Mouse (Mus musculus) liver, postnatal 0 days (tissue): ENCODE results near the gene Abcc3. TPM values are rescaled to one million over a fixed set of nuclear protein-coding genes. Genes with fewer than 3 reads are reported as not detected.

Experiments used
- ATAC-seq: fragments of 200-750 bp; cut with Nextera tagmentation; 2 replicates; pipeline ENCODE4 v1.8.0; 2017; ENCODE audit warnings: mild to moderate bottlenecking, moderate library complexity
- DNase-seq: peaks from one replicate; pipeline ENCODE4 v3.0.0-alpha.2; 2016
- H3K27ac ChIP-seq: fragments of 300-500 bp; sonication (generic); 2 replicates; pipeline ENCODE4 v1.5.1; 2014; ENCODE audit warnings: antibody characterized with exemption, moderate library complexity, mild to moderate bottlenecking, low read depth
- H3K27me3 ChIP-seq: fragments of 300-500 bp; sonication (generic); 2 replicates; pipeline ENCODE4 v1.6.1; 2014; ENCODE audit warnings: low read length, control low read depth, mixed read lengths; ENCODE audit not compliant: insufficient read depth
- H3K36me3 ChIP-seq: fragments of 300-500 bp; sonication (generic); replicated peaks from 2 replicates; pipeline ENCODE4 v1.6.1; 2014; ENCODE audit warnings: mild to moderate bottlenecking, control low read depth, low read length, moderate library complexity, mixed read lengths; ENCODE audit not compliant: insufficient read depth
- H3K4me1 ChIP-seq: fragments of 300-500 bp; sonication (generic); 2 replicates; pipeline ENCODE4 v1.6.1; 2014; ENCODE audit warnings: antibody characterized with exemption, mild to moderate bottlenecking, control low read depth; ENCODE audit not compliant: insufficient read depth
- H3K4me2 ChIP-seq: fragments of 300-500 bp; sonication (generic); 2 replicates; pipeline ENCODE4 v1.6.1; 2014; ENCODE audit warnings: low read depth, mild to moderate bottlenecking, low read length, moderate library complexity, mixed read lengths
- H3K4me3 ChIP-seq: fragments of 300-500 bp; sonication (generic); 2 replicates; pipeline ENCODE4 v1.5.1; 2014; ENCODE audit warnings: low read depth, low read length
- H3K9ac ChIP-seq: fragments of 300-500 bp; sonication (generic); replicated peaks from 2 replicates; pipeline ENCODE4 v1.6.1; 2014; ENCODE audit warnings: mild to moderate bottlenecking, moderate library complexity
- H3K9me3 ChIP-seq: fragments of 300-500 bp; sonication (generic); 2 replicates; pipeline ENCODE4 v1.6.1; 2016; ENCODE audit warnings: mild to moderate bottlenecking, control low read depth, low read length, mixed read lengths
- CTCF ChIP-seq: sonication (generic); IDR thresholded peaks from 2 replicates; pipeline ENCODE4 v1.5.1; 2016; ENCODE audit warnings: antibody characterized with exemption, low read depth
- EP300 ChIP-seq: IDR thresholded peaks from 2 replicates; pipeline ENCODE4 v1.6.1; 2016; ENCODE audit warnings: antibody characterized with exemption, low read depth, mild to moderate bottlenecking
- WGBS: fragments of 180-500 bp; shearing (Covaris S2); extraction: QIAGEN DNeasy Blood & Tissue Kit; methylation state at CpG from one replicate; pipeline ENCODE4 v1.1.7; 2014; ENCODE audit not compliant: insufficient replicate concordance; 5-methylcytosine and 5-hydroxymethylcytosine counted together
- polyA plus RNA-seq: library from polyadenylated mRNA; unstranded; fragments of >200 nt; fragmentation: Nextera tagmentation; extraction: Ambion mirVana; gene quantifications from 2 replicates; pipeline ENCODE4 v1.2.1, GENCODE M21; 2015

Abcc3 gene
- polyA plus RNA-seq, 1 experiment from 2014 or later, result 8.3 TPM

GRCm38 (mm10) chr11:94323271-94323925 is 69.4 kb downstream of the Abcc3 start:
- H3K4me3 ChIP-seq, result no peak overlapping the region
- TF ChIP-seq EP300 (no peak), CTCF (no peak)
- 85% methylated on average over 5 of the region's 5 CpGs for WGBS
- no peak overlapping the region for H3K27ac ChIP-seq
- H3K27me3 ChIP-seq, result no peaks in the 10 kb centered on the region
- H3K4me2 ChIP-seq, result no peak overlapping the region
- peaks cover 27% of the 10 kb centered on the region for H3K4me1 ChIP-seq
- ATAC-seq, result no peak
- H3K36me3 ChIP-seq, result 0 out of 2 replicates have a peak, but pooled peaks cover 3% of the 10 kb centered on the region
- no peak overlapping the region for H3K9ac ChIP-seq
- H3K9me3 ChIP-seq, result no peaks in the 10 kb centered on the region
- no peak for DNase-seq

- H3K4me1 ChIP-seq, result peaks cover 30% of the 10 kb centered on the region
Observed at GRCm38 (mm10) chr11:94322636-94323035, 70.2 kb downstream of the Abcc3 start.

DNA sequence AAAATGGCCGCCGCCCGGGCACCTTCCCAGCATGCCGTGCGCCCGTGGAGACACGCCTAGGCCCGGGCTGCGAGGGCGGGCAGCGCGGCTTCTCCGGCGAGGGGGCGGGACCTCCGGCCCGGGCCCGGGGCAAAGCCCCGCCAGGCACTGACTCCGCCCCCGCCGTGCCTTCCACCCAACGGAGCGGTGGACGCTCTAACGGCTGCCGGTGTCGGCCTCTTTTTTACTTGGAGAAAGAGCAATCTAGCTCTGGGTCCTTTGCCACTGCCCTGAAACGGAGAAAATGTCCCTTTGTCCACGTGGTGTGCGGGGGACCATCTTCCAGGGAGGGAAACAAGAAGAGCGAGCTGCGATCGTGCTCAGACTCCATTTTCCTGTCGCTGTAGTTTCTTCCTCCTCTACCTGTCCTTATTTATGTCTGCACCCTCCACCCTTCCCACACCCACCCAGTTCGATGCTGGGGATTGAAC is 70.8 kb downstream of the Abcc3 start, which contains the start of gene Luc7l3:
Luc7l3 (minus strand) TSS at position 58 of the 470 bp plus-strand sequence.
- peak; percentile 96 for DNase-seq
- peak within 1 kb of the TSS; percentile 97 for H3K27ac ChIP-seq
- TF ChIP-seq EP300 (no peak), CTCF (no peak)
- peaks cover 35% of the 10 kb centered on the region for H3K4me1 ChIP-seq
- WGBS, result 1% methylated on average over 34 of the region's 36 CpGs
- peak; percentile 96 for ATAC-seq
- H3K4me2 ChIP-seq, result peak within 1 kb of the TSS; percentile 73
- H3K4me3 ChIP-seq, result peak within 1 kb of the TSS; percentile 96
- 0 out of 2 replicates have a peak, but pooled peaks cover 3% of the 10 kb centered on the region for H3K36me3 ChIP-seq
- no peaks in the 10 kb centered on the region for H3K9me3 ChIP-seq
- H3K9ac ChIP-seq, result peak within 1 kb of the TSS; percentile 96
- no peaks in the 10 kb centered on the region for H3K27me3 ChIP-seq

More at GRCm38 (mm10) chr11:94322636-94323035, 70.2 kb downstream of the Abcc3 start:
- Histone ChIP-seq H3K27ac (peak overlapping the region; percentile 97), H3K9ac (peak overlapping the region; percentile 96), H3K27me3 (no peaks in the 10 kb centered on the region), H3K36me3 (0 out of 2 replicates have a peak, but pooled peaks cover 3% of the 10 kb centered on the region), H3K4me2 (peak overlapping the region; percentile 73), H3K9me3 (no peaks in the 10 kb centered on the region), H3K4me3 (peak overlapping the region; percentile 96)
- ATAC-seq (no peak), DNase-seq (no peak)
- WGBS, result 41% methylated on average over 5 of the region's 5 CpGs
- no peak for TF ChIP-seq EP300
- no peak for TF ChIP-seq CTCF

GRCm38 (mm10) chr11:94320969-94321930 is 71.5 kb downstream of the Abcc3 start:
- Histone ChIP-seq H3K9me3 (no peaks in the 10 kb centered on the region), H3K4me2 (peak overlapping the region; percentile 73), H3K4me3 (peak overlapping the region; percentile 96), H3K9ac (peak overlapping the region; percentile 96), H3K27me3 (no peaks in the 10 kb centered on the region), H3K27ac (peak overlapping the region; percentile 97), H3K4me1 (peaks cover 38% of the 10 kb centered on the region), H3K36me3 (0 out of 2 replicates have a peak, but pooled peaks cover 3% of the 10 kb centered on the region)
- under 1% methylated on average over 62 of the region's 67 CpGs for WGBS
- ATAC-seq, result peak; percentile 77
- DNase-seq, result peak; percentile 76
- TF ChIP-seq EP300, result no peak
- no peak for TF ChIP-seq CTCF

DNA sequence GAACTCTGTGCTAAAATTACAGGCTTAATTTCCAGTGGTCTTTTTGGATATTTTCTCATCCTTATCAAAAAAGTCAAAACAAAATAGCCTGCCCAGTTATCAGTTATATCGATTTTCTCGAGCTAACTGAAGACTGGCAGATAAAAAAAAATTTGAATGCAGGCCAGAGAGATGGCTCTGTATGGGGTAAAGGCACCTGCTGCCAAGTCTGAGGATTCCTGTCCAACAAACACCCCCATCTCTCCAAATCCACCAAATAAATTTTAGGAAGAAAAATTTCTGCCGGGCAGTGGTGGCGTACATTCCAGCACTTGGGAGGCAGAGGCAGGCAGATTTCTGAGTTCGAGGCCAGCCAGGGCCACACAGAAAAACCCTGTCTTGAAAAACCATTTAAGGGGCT is 74.7 kb downstream of the Abcc3 start:
- H3K27me3 ChIP-seq, result no peaks in the 10 kb centered on the region
- peaks cover 7% of the 10 kb centered on the region for H3K36me3 ChIP-seq
- 58% methylated on average over 5 of the region's 5 CpGs for WGBS
- no peaks in the 10 kb centered on the region for H3K9me3 ChIP-seq
- no peak overlapping the region for H3K4me3 ChIP-seq
- peak overlapping the region; percentile 35 for H3K4me2 ChIP-seq
- ATAC-seq (no peak), DNase-seq (no peak)
- H3K9ac ChIP-seq, result no peak overlapping the region; the same call in 1 of the 2 replicates
- TF ChIP-seq CTCF (no peak), EP300 (no peak)
- peaks cover 64% of the 10 kb centered on the region for H3K4me1 ChIP-seq
- 0 out of 2 replicates have a peak overlapping the region, but pooled peaks have one; percentile 0 for H3K27ac ChIP-seq

DNA sequence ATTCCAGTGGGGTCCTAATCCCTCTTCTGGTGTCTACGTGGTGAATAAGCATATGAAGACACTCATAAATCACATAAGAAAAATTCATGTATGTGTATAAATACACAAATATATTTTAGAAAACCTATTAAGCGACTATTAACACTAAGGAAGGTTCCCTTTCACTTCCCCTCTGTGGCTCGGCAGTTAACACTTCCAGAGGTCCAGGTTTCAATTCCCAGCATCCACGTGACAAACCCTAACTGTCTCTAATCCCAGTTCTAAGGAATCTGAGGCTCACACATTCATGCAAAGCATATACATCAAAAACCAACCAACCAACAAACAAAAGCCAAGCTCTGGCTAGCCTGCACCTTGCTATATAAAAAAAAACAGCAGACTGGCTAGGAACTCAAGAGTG is 75.3 kb downstream of the Abcc3 start:
- H3K27ac ChIP-seq, result 0 out of 2 replicates have a peak overlapping the region, but pooled peaks have one; percentile 0

More for the DNA sequence above, 75.3 kb downstream of the Abcc3 start:
- Histone ChIP-seq H3K4me1 (peaks cover 59% of the 10 kb centered on the region), H3K4me3 (no peak overlapping the region), H3K27me3 (no peaks in the 10 kb centered on the region), H3K9ac (no peak overlapping the region; the same call in 1 of the 2 replicates), H3K4me2 (peak overlapping the region; percentile 35), H3K9me3 (no peaks in the 10 kb centered on the region), H3K36me3 (peaks cover 7% of the 10 kb centered on the region)
- ATAC-seq (no peak), DNase-seq (no peak)
- TF ChIP-seq CTCF (no peak), EP300 (no peak)
- 44% methylated on average over 4 of the region's 4 CpGs for WGBS
